Mouse (Mus musculus): ENCODE data around the gene Mcm6. TPM values are rescaled to one million over a fixed set of nuclear protein-coding genes. Genes with fewer than 3 reads are reported as not detected.

The Mcm6 gene
- polyA plus RNA-seq, 1 experiment from 2014 or later, result 131 TPM

- Histone ChIP-seq H3K4me2 (ENCODE audit: low read length) (no peak overlapping the region), H3K27me3 (replicated peaks; ENCODE audit: control insufficient read depth, insufficient read depth, low read length) (no peaks in the 10 kb centered on the region), H3K4me1 (ENCODE audit: control insufficient read depth, insufficient read depth, low read length) (no peaks in the 10 kb centered on the region), H3K4me3 (ENCODE audit: low read depth, low read length) (no peak overlapping the region), H3K9me3 (replicated peaks; ENCODE audit: control insufficient read depth, low read length) (no peaks in the 10 kb centered on the region), H3K9ac (ENCODE audit: low read length) (no peak overlapping the region), H3K27ac (ENCODE audit: low read depth, low read length) (no peak overlapping the region), H3K36me3 (ENCODE audit: control insufficient read depth, insufficient read depth, low read length) (peaks cover 20% of the 10 kb centered on the region)
- DNase-seq (ENCODE audit: low spot score) (no peak), ATAC-seq (no peak)
- WGBS, result 22% methylated on average over 2 of the region's 2 CpGs
Observed at GRCm38 (mm10) chr1:128392382-128392781, 32.9 kb upstream of the Mcm6 start.

- no peaks in the 10 kb centered on the region for H3K9me3 ChIP-seq (replicated peaks; ENCODE audit: control insufficient read depth, low read length)
- peaks cover 34% of the 10 kb centered on the region for H3K36me3 ChIP-seq (ENCODE audit: control insufficient read depth, insufficient read depth, low read length)
- ATAC-seq (no peak), DNase-seq (ENCODE audit: low spot score) (no peak)
- H3K27ac ChIP-seq (ENCODE audit: low read depth, low read length), result no peak overlapping the region
- H3K4me3 ChIP-seq (ENCODE audit: low read depth, low read length), result no peak overlapping the region
- no peak overlapping the region for H3K9ac ChIP-seq (ENCODE audit: low read length)
- H3K27me3 ChIP-seq (replicated peaks; ENCODE audit: control insufficient read depth, insufficient read depth, low read length), result no peaks in the 10 kb centered on the region
- no peaks in the 10 kb centered on the region for H3K4me1 ChIP-seq (ENCODE audit: control insufficient read depth, insufficient read depth, low read length)
- no peak overlapping the region for H3K4me2 ChIP-seq (ENCODE audit: low read length)
- 94% methylated on average over 7 of the region's 7 CpGs for WGBS
Observed at GRCm38 (mm10) chr1:128386487-128386886, 27.0 kb upstream of the Mcm6 start.

GRCm38 (mm10) chr1:128376841-128377240 is 17.4 kb upstream of the Mcm6 start:
- Histone ChIP-seq H3K4me3 (ENCODE audit: low read depth, low read length) (no peak overlapping the region), H3K27me3 (replicated peaks; ENCODE audit: control insufficient read depth, insufficient read depth, low read length) (no peaks in the 10 kb centered on the region), H3K4me1 (ENCODE audit: control insufficient read depth, insufficient read depth, low read length) (no peaks in the 10 kb centered on the region), H3K9ac (ENCODE audit: low read length) (no peak overlapping the region), H3K4me2 (ENCODE audit: low read length) (no peak overlapping the region), H3K27ac (ENCODE audit: low read depth, low read length) (no peak overlapping the region), H3K9me3 (replicated peaks; ENCODE audit: control insufficient read depth, low read length) (no peaks in the 10 kb centered on the region), H3K36me3 (ENCODE audit: control insufficient read depth, insufficient read depth, low read length) (peaks cover 17% of the 10 kb centered on the region)
- DNase-seq (ENCODE audit: low spot score) (peak; percentile 28), ATAC-seq (no peak)
- 70% methylated on average over 4 of the region's 4 CpGs for WGBS

GRCm38 (mm10) chr1:128372143-128372860 is 12.8 kb upstream of the Mcm6 start:
- Histone ChIP-seq H3K9ac (ENCODE audit: low read length) (no peak overlapping the region), H3K4me2 (ENCODE audit: low read length) (no peak overlapping the region), H3K4me3 (ENCODE audit: low read depth, low read length) (no peak overlapping the region), H3K4me1 (ENCODE audit: control insufficient read depth, insufficient read depth, low read length) (no peaks in the 10 kb centered on the region), H3K27me3 (replicated peaks; ENCODE audit: control insufficient read depth, insufficient read depth, low read length) (no peaks in the 10 kb centered on the region), H3K36me3 (ENCODE audit: control insufficient read depth, insufficient read depth, low read length) (peaks cover 21% of the 10 kb centered on the region), H3K9me3 (replicated peaks; ENCODE audit: control insufficient read depth, low read length) (no peaks in the 10 kb centered on the region), H3K27ac (ENCODE audit: low read depth, low read length) (no peak overlapping the region)
- no peak for ATAC-seq
- peak; percentile 81 for DNase-seq (ENCODE audit: low spot score)
- WGBS, result 79% methylated on average over 7 of the region's 7 CpGs

GRCm38 (mm10) chr1:128368732-128369441 is 9.4 kb upstream of the Mcm6 start:
- Histone ChIP-seq H3K4me1 (ENCODE audit: control insufficient read depth, insufficient read depth, low read length) (no peaks in the 10 kb centered on the region), H3K4me3 (ENCODE audit: low read depth, low read length) (no peak overlapping the region), H3K27me3 (replicated peaks; ENCODE audit: control insufficient read depth, insufficient read depth, low read length) (no peaks in the 10 kb centered on the region), H3K4me2 (ENCODE audit: low read length) (no peak overlapping the region), H3K36me3 (ENCODE audit: control insufficient read depth, insufficient read depth, low read length) (peaks cover 24% of the 10 kb centered on the region; the same call in 1 of the 2 replicates), H3K9ac (ENCODE audit: low read length) (no peak overlapping the region), H3K27ac (ENCODE audit: low read depth, low read length) (no peak overlapping the region), H3K9me3 (replicated peaks; ENCODE audit: control insufficient read depth, low read length) (no peaks in the 10 kb centered on the region)
- peak; percentile 85 for DNase-seq (ENCODE audit: low spot score)
- peak; percentile 80 for ATAC-seq
- 54% methylated on average over 5 of the region's 5 CpGs for WGBS

GRCm38 (mm10) chr1:128360601-128361000 is 1.1 kb upstream of the Mcm6 start:
- H3K27ac ChIP-seq (ENCODE audit: low read depth, low read length), result no peak overlapping the region
- H3K4me3 ChIP-seq (ENCODE audit: low read depth, low read length), result no peak overlapping the region
- peaks cover 6% of the 10 kb centered on the region; the same call in 1 of the 2 replicates for H3K4me1 ChIP-seq (ENCODE audit: control insufficient read depth, insufficient read depth, low read length)
- ATAC-seq (no peak), DNase-seq (ENCODE audit: low spot score) (peak; percentile 63)
- 60% methylated on average over 2 of the region's 2 CpGs for WGBS
- H3K36me3 ChIP-seq (ENCODE audit: control insufficient read depth, insufficient read depth, low read length), result peaks cover 31% of the 10 kb centered on the region
- H3K27me3 ChIP-seq (replicated peaks; ENCODE audit: control insufficient read depth, insufficient read depth, low read length), result no peaks in the 10 kb centered on the region
- no peak overlapping the region for H3K9ac ChIP-seq (ENCODE audit: low read length)
- no peaks in the 10 kb centered on the region for H3K9me3 ChIP-seq (replicated peaks; ENCODE audit: control insufficient read depth, low read length)
- H3K4me2 ChIP-seq (ENCODE audit: low read length), result no peak overlapping the region

GRCm38 (mm10) chr1:128358916-128359553 is 429 bp downstream of the Mcm6 start:
- DNase-seq (ENCODE audit: low spot score), result peak; percentile 67
- Histone ChIP-seq H3K27me3 (replicated peaks; ENCODE audit: control insufficient read depth, insufficient read depth, low read length) (no peaks in the 10 kb centered on the region), H3K9ac (ENCODE audit: low read length) (peak overlapping the region; percentile 73), H3K4me3 (ENCODE audit: low read depth, low read length) (peak overlapping the region; percentile 74), H3K4me1 (ENCODE audit: control insufficient read depth, insufficient read depth, low read length) (peaks cover 6% of the 10 kb centered on the region; the same call in 1 of the 2 replicates), H3K9me3 (replicated peaks; ENCODE audit: control insufficient read depth, low read length) (no peaks in the 10 kb centered on the region), H3K27ac (ENCODE audit: low read depth, low read length) (peak overlapping the region; percentile 84), H3K36me3 (ENCODE audit: control insufficient read depth, insufficient read depth, low read length) (peaks cover 31% of the 10 kb centered on the region), H3K4me2 (ENCODE audit: low read length) (peak overlapping the region; percentile 59)
- WGBS, result under 1% methylated on average over 35 of the region's 35 CpGs
- peak; percentile 77 for ATAC-seq

GRCm38 (mm10) chr1:128358276-128358675 is 1.2 kb downstream of the Mcm6 start:
- H3K27me3 ChIP-seq (replicated peaks; ENCODE audit: control insufficient read depth, insufficient read depth, low read length), result no peaks in the 10 kb centered on the region
- H3K4me1 ChIP-seq (ENCODE audit: control insufficient read depth, insufficient read depth, low read length), result peaks cover 6% of the 10 kb centered on the region; the same call in 1 of the 2 replicates
- ATAC-seq, result no peak
- no peak for DNase-seq (ENCODE audit: low spot score)
- H3K9ac ChIP-seq (ENCODE audit: low read length), result peak overlapping the region; percentile 73; the same call in 1 of the 2 replicates
- H3K36me3 ChIP-seq (ENCODE audit: control insufficient read depth, insufficient read depth, low read length), result peaks cover 35% of the 10 kb centered on the region
- peak overlapping the region; percentile 74 for H3K4me3 ChIP-seq (ENCODE audit: low read depth, low read length)
- 63% methylated on average over 6 of the region's 6 CpGs for WGBS
- no peak overlapping the region for H3K27ac ChIP-seq (ENCODE audit: low read depth, low read length)
- H3K4me2 ChIP-seq (ENCODE audit: low read length), result peak overlapping the region; percentile 59
- no peaks in the 10 kb centered on the region for H3K9me3 ChIP-seq (replicated peaks; ENCODE audit: control insufficient read depth, low read length)
